Mouse (Mus musculus): ENCODE measurements around the gene Slc22a23.

DNA sequence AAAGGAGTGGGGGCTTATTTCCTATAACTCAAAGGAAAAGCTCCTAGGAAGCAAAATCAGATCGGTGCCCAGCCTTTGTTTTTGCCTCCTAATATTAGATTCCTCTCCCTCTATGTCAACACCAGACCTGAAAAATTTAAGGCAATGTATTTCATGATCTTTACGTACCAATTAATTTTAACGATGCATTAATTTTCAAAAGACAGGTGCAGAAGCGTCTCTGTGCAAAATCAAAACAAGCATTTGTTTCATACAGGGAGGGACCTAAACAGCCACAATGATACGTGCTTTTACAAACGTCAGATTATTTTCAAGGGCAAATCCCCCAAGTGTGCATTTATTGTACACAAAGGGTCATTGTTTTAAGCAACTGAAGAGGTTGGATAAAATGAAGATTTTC, 212.1 kb downstream of the Slc22a23 start:
- TF ChIP-seq CTCF (IDR thresholded peaks at IDR 0.05; ENCODE audit: low read depth) (no peak), EP300 (IDR thresholded peaks at IDR 0.05; ENCODE audit: low read depth) (no peak)

All from liver, embryonic 14.5 days (tissue).